Mouse (Mus musculus): Measurements from ENCODE around the gene Gsto1. TPM values are rescaled to one million over a fixed set of nuclear protein-coding genes. Genes with fewer than 3 reads are reported as not detected.
"Not testable (repeated sequence)": the region's sequence is repeated elsewhere in the genome, so short reads cannot be mapped to it uniquely, and the experiment has no call there.

Gsto1 gene
- total RNA-seq (2021), result 100 to 1,000 TPM; 165 to 166 TPM

DNA sequence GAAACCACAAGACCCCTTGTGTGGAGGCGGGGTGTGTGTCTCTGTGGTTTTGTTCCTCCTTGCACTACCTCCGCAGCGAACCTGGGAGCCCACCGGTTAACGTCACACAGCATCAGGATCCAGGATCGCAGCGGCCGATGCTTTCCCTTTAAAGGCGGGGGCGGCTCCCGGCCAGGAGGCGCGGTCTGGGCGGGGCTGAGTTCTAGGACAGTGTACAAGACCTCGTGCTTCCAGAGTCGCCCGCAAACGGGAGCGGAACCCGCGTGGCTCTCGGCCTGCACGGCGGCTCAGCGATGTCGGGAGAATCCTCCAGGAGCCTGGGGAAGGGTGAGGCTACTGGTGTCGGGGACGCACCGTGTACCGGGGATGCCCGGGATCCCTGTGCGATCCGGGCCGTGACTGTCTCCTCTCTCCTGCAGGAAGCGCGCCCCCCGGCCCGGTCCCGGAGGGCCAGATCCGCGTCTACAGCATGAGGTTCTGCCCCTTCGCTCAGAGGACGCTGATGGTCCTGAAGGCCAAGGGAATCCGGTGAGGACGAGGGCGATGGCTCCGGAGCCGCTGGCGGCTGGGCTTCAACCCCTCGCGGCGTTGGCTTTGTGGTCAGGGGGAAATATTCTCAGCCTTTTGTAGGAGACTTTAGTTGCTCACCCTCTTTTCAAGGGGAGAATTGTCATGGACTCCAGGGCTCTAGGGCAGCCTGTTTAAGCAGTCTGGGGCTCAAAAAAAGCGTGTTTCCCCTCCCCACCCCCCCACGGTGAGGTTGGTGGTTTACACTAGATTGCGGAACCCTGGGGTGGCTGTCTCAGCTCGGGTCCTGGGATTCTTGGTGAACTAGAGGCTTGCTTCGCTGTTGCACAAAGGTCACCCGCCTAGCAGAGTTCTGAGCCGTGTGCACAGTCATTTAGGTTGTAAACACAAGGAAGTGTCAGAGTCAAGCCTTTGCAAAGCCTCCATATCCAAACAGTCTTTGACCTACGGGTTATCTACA, at the start of gene Gsto1:
Gene Gsto1, plus strand, starts transcription at position 175 of the 988 bp plus-strand sequence.
- peak; percentile 78 for DNase-seq (ENCODE audit: low spot score)
- intact Hi-C loops (cut with DNase I), result no loop called here

DNA sequence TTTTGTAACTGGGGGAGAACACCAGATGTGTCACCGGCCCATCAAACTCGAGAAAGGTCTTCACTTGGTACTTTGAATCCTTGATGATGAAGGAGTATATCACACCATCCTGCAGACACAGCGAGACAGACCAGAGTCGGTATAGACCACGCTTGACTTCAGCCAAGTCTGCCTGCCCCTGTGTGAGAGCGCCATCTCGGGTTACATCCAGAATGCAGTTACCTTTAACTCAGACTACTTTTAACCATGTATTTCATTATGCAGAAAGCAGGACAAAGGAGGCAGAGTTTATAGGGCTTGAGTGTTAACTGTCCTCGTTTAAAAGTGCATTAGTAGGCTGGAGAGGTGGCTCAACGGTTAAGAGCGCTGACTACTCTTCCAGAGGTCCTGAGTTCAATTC, 42.7 kb upstream of the Gsto1 start:
- intact Hi-C loops (cut with DNase I), result no loop called here
- no peak for DNase-seq (ENCODE audit: low spot score)

DNA sequence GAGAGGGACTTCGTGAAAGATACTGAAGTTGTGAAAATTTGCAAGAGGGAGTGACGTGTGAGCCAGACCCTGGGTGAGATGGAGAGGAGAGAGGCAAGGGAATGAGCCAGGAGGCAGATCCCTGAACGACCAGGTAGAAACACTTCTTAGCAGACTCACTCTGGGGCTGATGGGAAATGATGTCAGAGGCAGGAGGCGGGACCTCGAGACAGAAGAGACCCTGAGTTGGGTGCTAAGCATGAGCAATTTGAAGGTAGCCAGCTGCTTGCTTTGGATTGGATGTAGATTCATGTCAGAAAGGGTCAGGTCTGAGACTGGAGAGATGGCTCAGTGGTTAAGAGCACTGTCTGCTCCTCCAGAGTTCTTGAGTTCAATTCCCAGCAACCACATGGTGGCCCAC, 40.0 kb upstream of the Gsto1 start:
- DNase-seq (ENCODE audit: low spot score), result no peak

DNA sequence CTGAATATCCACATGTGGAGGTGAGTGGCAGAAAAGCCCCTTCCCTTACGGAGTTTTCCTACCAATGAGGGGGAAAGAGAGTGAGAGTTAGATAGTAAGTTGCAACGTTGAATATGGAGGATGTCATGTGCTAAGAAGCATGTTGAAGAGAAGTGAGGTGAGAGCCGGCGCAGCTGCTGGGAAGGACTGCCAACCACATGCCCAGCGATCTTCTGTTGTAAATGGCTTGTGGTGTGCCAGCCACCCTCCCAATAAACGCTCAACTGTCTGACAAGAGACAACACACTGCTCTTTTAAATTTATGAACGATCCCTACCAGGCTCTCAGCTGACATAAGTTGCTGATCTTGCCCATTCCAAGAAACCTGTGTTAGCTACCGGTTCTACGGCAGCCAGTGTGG, 37.1 kb upstream of the Gsto1 start:
- intact Hi-C loops (cut with DNase I), result no loop called here
- no peak for DNase-seq (ENCODE audit: low spot score)

More for the DNA sequence above, 40.0 kb upstream of the Gsto1 start:
- intact Hi-C loops (cut with DNase I), result no loop called here

DNA sequence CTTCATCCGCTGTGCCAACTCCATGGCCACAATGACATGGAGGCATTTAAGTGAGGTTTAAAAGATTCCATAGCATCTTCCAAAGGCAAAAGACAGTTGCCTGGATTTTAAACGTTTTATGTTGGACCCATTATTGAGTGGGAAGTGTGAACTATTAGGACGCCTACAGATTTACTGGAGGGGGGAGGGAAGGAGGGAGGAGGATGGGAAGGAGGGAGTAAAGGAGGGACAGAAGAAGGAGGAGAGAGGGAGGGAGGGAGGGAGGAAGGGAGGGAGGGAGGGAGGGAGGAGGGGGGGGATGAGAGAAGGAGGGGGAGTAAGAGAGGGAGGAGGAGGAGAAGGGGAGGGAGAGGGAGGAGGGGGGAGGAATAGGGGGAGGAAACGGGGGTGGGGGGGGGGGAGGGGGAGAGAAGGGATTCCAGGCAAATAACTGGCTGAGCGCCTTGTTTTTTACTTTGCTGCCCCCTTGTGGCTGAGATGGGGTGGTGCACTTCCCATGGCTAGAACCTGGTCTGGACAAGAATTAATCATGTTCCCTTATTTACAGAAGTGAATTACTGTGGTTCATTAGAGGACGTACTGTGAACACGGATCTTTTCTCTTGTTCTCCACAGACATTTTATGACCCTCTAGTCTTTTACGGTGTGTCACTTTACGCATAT, 33.8 kb upstream of the Gsto1 start:
- intact Hi-C loops (cut with DNase I), result loop anchor here (1.0 to 10.0 kb wide), 3 partner anchors 162 to 466 kb away; no protein-coding TSS in a partner anchor
- peak; percentile 26 for DNase-seq (ENCODE audit: low spot score)

DNA sequence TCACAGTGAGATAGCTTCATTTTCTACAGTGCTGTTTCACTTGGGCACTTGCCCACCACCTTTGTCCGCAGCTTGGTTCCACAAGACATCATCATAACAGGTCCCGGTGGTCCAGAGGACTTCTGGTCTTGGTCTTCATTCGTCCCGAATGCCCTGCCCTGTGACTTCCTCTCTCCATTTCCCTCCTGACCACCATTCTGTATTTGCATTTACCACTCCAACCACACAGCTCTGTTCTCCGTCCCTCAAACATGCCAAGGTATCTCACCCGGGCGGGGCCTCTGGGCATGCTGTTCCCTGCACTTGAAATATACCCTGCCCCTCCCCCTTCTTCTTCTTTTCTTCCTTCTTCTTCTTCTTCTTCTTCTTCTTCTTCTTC, 33.3 kb upstream of the Gsto1 start:
- no peak for DNase-seq (ENCODE audit: low spot score)
- intact Hi-C loops (cut with DNase I), result loop anchor here (1.0 to 10.0 kb wide), 3 partner anchors 162 to 467 kb away; no protein-coding TSS in a partner anchor

DNA sequence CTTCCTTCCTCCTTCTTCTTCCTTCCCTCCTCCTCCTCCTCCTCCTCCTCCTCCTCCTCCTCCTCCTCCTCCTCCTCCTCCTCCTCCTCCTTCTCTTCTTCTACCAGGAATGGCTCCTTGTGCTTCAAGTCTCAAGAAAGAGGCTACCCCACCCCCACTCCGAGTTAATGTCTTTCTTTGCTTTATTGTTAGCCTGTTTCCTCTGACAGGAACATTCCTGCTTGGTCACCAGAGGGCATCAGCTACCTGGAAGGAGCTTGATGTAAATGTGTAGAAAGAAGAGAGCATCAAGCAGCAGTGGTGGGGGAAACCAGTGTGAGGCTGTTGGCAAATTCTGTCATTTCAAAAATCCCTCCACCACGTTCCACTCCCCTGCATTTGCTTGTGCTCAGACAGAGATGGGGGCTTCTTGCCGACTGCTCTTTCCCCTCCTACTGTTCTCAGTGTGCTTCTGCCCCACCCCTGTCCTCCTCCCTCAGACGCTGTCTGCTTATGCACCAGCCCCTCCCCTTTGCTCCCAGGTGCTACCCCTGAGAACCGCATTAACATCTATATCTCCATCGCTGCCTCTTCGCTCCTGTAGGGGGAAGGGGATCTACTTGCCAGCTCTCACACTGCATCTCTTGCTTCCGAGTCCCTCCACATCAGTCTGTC, 32.5 kb upstream of the Gsto1 start:
- no peak for DNase-seq (ENCODE audit: low spot score)
- intact Hi-C loops (cut with DNase I), result loop anchor here (10.0 kb wide), 1 partner anchor 467 kb away; no protein-coding TSS in a partner anchor

DNA sequence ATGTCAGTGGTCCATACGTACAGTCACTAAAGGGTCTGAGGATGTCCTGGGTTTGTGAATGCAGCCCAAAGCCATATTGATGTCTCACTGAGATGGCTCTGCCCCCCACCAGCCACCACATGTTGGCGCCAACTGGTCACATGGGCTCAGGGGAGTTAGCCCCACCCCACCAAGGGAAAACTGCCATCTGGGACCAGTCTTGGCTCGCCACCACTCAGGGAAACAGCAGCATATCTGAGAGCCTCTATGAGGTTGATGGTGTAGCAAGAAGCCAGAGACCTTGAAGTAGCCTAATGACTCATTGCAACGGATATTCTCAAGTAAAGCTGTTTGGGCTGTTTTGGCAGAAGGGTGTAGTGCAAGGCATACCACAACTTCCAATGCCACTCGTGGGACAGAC, 30.7 kb upstream of the Gsto1 start:
- DNase-seq (ENCODE audit: low spot score), result no peak
- intact Hi-C loops (cut with DNase I), result loop anchor here (10.0 kb wide), 1 partner anchor 469 kb away; no protein-coding TSS in a partner anchor

DNA sequence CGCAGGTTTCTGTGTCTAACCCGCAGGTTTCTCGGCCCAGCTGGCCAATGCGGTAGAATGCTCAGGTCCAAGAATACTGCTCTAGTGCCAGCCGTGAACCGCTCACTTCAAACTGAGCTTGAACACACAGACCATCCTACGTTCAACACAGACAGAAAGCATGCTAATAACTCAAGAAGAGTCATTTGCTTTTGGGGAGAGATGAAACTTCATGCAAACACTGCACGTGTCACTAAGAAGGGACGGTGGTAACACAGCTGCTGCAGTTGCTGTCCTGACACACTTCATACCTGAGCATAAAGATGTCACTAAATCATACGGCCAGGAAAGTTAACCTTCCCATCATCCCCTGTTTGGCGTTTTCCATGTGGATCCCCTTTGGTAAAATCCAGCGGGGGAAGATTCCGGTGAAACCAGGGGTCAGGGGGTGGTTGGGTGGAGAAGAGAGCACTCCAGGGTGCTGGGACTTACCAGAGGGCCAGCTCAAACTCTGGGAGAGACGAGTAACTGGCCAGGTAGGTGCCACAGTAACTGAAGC, 24.8 kb upstream of the Gsto1 start:
- intact Hi-C loops (cut with DNase I), result loop anchor here (10.0 kb wide), 1 partner anchor 475 kb away; no protein-coding TSS in a partner anchor
- no peak for DNase-seq (ENCODE audit: low spot score)

DNA sequence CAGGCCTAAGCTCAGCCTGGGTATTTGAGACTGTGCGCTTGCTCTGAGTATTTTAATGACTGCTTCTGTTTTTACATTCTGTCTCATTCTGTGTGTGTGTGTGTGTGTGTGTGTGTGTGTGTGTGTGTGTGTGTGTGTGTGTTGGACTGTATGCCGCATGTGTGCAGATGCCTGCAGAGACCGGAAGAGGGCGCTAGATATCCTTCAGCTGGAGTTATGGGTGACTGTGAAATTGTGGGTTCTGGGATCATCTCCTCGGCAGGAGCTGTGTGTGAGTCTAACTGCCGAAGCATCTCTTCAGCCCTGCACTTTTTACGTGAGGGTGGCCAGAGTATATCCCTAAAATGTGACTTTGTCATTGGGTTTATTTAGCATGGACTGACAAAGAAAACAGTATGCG, 23.7 kb upstream of the Gsto1 start:
- no peak for DNase-seq (ENCODE audit: low spot score)
- intact Hi-C loops (cut with DNase I), result no loop called here

DNA sequence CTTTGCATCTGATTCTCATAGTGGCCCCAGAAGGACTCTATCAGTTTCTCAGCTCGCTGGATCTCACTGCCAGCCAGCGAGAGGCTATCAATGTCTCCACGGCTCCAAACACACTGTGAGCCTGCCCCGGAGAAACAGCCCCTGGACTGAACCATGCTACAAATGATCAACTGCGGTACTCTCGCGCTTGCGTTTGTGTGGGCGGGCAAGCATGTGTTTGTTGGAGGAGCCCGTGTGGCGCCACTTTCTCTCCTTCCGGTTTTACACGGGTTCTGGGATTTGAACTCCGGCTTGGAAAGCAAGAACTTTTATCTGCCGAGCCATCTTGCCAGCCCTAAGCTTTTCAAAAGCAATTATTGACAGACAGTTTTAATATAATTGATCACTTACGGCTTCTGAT, 22.5 kb upstream of the Gsto1 start:
- no peak for DNase-seq (ENCODE audit: low spot score)
- intact Hi-C loops (cut with DNase I), result no loop called here

DNA sequence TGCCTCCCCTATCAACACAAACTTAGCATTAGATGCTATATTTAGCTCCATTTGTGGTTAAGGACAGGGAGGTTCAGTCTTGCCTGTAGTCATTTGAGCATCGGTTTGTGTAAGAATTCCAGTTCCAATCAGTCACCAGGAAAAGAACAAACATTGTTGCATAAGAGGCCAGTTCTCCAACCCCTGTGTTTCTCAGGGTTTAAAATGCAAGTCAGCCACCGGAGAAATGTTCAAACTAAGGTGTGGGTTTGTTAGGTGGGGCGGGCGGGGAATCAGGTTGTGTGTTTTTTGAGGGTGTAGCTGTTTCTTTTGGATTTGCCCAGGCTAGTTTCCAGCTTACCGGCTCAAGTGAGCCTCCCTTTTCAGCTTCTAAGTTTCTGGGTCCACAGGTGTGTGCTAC, 20.2 kb upstream of the Gsto1 start:
- intact Hi-C loops (cut with DNase I), result no loop called here

DNA sequence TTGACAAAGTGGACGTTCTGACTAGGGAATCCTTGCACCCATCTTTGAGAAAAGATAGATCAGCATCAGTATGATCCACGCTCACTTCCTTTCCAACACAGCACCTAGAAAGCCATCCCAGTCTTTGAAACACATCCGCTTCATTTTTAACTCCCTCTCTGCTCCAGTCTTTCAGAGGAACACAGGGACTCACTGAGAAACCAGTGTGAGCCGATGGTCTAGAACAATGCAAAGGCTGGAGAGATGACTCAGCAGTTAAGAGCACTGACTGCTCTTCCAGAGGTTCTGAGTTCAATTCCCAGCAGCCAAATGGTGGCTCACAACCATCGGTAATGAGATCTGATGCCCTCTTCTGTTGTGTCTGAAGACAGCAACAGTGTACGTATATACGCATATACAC, 19.0 kb upstream of the Gsto1 start:
- intact Hi-C loops (cut with DNase I), result no loop called here
- DNase-seq (ENCODE audit: low spot score), result no peak

More for the DNA sequence above, 20.2 kb upstream of the Gsto1 start:
- DNase-seq (ENCODE audit: low spot score), result no peak

DNA sequence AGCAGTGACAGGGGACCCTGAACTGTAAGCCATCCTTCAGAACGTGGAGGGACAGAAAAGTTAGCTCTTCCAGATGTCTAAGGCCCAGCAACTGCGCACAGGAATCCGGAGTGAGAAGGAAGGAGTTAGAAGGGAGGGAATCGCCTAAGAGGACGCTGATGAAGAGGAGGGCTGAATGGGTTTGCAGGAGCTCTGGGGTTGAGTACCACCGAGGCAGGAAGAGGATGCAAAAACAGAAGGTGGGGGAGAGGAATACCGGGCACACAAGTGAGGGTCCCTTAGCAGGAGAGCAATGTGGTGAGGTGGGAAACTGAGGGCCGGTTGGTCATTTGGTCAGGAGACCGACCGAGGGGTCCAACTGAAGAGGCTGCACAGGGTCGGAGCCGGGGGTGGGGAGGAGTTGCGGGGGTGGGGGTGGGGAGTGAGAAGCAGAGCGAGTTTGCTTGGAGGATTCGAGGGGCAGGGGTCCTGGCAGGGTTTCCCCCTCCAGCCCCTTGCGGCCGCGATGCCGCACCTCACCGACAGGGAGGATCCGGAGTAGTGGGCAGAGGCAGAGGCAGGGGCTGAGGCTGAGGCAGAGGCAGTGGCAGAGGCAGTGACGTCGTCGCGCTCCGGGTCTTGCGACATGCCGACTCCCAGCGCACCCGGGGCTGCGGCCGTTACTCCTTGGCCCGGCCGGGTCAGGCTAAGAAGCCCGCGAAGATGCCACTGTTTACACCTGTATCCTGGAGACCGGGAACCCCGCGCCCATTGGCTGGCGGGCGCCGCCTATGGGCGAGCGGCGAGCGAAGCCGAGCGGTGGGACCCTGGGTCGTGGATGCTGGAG, 17.9 kb upstream of the Gsto1 start:
- intact Hi-C loops (cut with DNase I), result no loop called here
- DNase-seq (ENCODE audit: low spot score), result peak; percentile 25

DNA sequence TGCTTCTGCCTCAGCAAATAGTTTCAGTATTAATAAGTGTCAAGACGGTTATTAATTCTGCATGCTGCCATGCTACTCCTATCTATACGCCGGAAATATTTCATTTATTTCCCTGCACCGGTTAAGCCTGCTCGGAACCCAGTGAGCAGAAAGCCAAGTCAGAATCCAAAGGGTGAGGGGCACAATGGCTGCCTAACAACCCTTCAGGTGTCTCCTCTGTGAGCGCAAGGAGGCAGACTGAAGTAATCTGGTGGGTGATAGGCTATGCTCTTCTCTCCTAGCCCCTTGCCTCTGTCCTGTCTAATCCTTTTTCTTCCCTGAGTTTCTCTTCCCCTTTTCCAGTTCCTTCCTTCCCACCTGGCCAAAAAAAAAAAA, 17.3 kb upstream of the Gsto1 start:
- DNase-seq (ENCODE audit: low spot score), result no peak
- intact Hi-C loops (cut with DNase I), result no loop called here

DNA sequence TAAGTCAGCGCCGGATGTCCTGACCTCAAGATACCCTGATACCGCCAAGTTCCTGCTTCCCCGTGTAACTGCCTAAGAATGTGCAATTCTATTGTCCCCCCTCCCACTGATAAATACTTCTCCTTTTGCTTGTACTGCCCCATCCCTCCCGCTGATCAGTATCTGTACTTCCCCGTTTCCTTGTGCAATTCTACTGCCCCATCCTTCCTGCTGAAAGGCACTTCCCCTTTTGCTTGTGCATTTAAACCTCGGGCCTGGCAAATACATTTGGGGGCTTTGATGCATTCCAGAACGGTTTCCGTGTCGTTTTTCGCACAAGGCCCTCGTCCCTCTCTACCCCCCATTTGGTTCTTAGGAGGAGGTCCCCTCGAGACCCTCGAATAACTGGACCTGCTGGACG, 13.5 kb upstream of the Gsto1 start:
- intact Hi-C loops (cut with DNase I), result not testable (repeated sequence)

DNA sequence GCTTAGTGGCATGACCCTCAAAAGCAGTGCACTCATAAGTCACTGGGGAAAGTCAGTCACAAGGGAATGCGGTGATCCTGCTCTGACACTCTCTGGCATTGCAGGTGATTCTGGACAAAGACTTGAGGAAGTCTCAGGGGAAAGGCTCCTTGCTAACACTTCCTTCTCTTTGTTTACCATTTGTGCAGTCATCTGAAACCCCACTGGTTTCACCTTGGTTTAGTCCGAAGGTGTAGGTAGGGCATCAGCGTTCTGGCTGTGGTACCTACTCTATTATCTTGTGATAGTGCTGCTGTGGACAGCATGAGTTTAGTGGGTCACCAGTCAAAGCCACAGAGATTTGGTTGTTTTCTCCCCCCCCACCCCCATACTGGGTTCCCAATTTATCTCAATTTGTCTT, 5.0 kb upstream of the Gsto1 start:
- no peak for DNase-seq (ENCODE audit: low spot score)
- intact Hi-C loops (cut with DNase I), result no loop called here

More for the DNA sequence above, 13.5 kb upstream of the Gsto1 start:
- not testable (repeated sequence) for DNase-seq (ENCODE audit: low spot score)

DNA sequence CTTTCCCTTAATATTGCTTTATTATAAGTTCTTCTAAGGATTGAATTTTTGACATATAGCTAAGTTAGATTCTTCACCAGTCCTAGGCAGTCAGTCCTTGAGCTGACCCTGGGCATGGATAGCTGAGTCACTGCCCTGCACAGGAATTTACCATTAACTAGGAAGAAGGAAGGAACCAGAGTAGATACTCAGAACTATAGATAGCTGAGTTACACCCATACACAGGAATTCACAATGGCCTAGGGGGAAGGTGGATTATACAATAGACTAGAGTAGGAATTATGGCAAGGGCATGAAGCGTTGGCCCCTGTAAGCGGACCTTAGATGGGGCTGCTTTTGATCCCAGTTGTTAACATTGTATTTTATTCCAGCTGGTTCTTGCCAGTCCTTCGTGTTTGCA, 2.6 kb upstream of the Gsto1 start:
- intact Hi-C loops (cut with DNase I); DNase-seq (ENCODE audit: low spot score): not testable (repeated sequence)

DNA sequence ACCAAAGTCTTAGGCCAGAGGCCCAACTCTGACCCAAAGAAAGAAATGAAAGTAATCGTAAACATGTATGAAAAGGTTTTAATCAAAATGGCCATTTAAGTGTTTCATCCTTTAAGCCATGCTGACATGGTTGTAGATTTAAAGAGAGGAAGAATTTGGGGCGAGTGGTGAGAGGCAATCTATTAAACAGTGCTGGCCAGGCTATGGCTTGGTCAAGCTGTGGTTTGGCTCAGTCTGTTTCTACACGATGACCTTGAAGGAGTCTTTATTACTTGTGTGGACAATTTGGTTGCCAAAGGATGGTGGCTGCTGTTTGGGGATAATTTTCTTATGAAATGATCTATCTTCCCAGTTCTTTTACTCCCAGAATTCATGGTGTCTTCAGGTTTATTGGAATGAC, 1.7 kb upstream of the Gsto1 start:
- intact Hi-C loops (cut with DNase I), result no loop called here
- DNase-seq (ENCODE audit: low spot score), result no peak
